Mouse (Mus musculus) testis, adult 2 months (tissue): ENCODE data around the gene Cfap97d1.

ENCODE experiments used
- CTCF ChIP-seq: fragments of 200-500 bp; IDR thresholded peaks from 2 replicates; pipeline ENCODE4 v1.5.1; 2012; ENCODE audit warnings: low read depth, mild to moderate bottlenecking, inconsistent platforms, low read length, moderate library complexity; ENCODE audit not compliant: control insufficient read depth, insufficient read depth, insufficient replicate concordance
- POLR2A ChIP-seq: fragments of 200-500 bp; IDR thresholded peaks from 2 replicates; pipeline ENCODE4 v1.6.1; 2012; ENCODE audit warnings: low read depth, mild to moderate bottlenecking, inconsistent platforms, low read length, moderate library complexity; ENCODE audit not compliant: control insufficient read depth

- TF ChIP-seq POLR2A: no peak
- TF ChIP-seq CTCF: no peak
Measured at GRCm38 (mm10) chr11:101983431-101983921, 603 bp upstream of the Cfap97d1 start.
